Mouse (Mus musculus) heart, embryonic 15.5 days (tissue): ENCODE data around the gene Hspa1a. TPM values are rescaled to one million over a fixed set of nuclear protein-coding genes. Genes with fewer than 3 reads are reported as not detected.

Experiments used
- polyA plus RNA-seq: library from polyadenylated mRNA; unstranded; fragments of >200 nt; fragmentation: Nextera tagmentation; extraction: Ambion mirVana; gene quantifications from 2 replicates; pipeline ENCODE4 v1.2.1, GENCODE M21; 2015

Gene Hspa1a
- polyA plus RNA-seq, 1 experiment from 2014 or later = 3.5 TPM

Other genes starting within 250 kb of the Hspa1a start
- gene C4b, start 228.3 kb downstream of the Hspa1a start, polyA plus RNA-seq = 0.53 and 0.77 TPM in 2 replicates
- 0.93 TPM in 1 of 2 replicates, not detected in the other for gene Cyp21a1, start 167.6 kb downstream of the Hspa1a start, polyA plus RNA-seq
- 19.4 and 23.4 TPM in 2 replicates for gene Stk19, start 135.2 kb downstream of the Hspa1a start, polyA plus RNA-seq
- gene Dxo, start 135.1 kb downstream of the Hspa1a start, polyA plus RNA-seq = 32.0 and 40.8 TPM in 2 replicates
- gene Skiv2l, start 121.9 kb downstream of the Hspa1a start, polyA plus RNA-seq = 23.6 and 35.9 TPM in 2 replicates
- gene Nelfe, start 121.8 kb downstream of the Hspa1a start, polyA plus RNA-seq = 53.3 and 70.9 TPM in 2 replicates
- 1.8 and 4.3 TPM in 2 replicates for gene Cfb, start 109.6 kb downstream of the Hspa1a start, polyA plus RNA-seq
- gene Zbtb12, start 92.7 kb downstream of the Hspa1a start, polyA plus RNA-seq = 1.1 and 1.8 TPM in 2 replicates
- not detected in 2 replicates for gene Gm20547, start 90.1 kb downstream of the Hspa1a start, polyA plus RNA-seq
- gene C2, start 73.9 kb downstream of the Hspa1a start, polyA plus RNA-seq = 2.0 and 3.3 TPM in 2 replicates
- 31.7 and 48.8 TPM in 2 replicates for gene Ehmt2, start 73.7 kb downstream of the Hspa1a start, polyA plus RNA-seq
- gene Slc44a4, start 57.7 kb downstream of the Hspa1a start, polyA plus RNA-seq = 0.08 TPM in 1 of 2 replicates, not detected in the other
- 16.1 and 19.9 TPM in 2 replicates for gene Neu1, start 40.9 kb downstream of the Hspa1a start, polyA plus RNA-seq
- 0.16 and 0.30 TPM in 2 replicates for gene Hspa1b, start 12.9 kb downstream of the Hspa1a start, polyA plus RNA-seq
- not detected in 2 replicates for gene Gm20481, start 2.2 kb downstream of the Hspa1a start, polyA plus RNA-seq
- 2.1 and 2.6 TPM in 2 replicates for gene Hspa1l, start 547 bp upstream of the Hspa1a start, polyA plus RNA-seq
- 116 and 132 TPM in 2 replicates for gene Lsm2, start 9.7 kb upstream of the Hspa1a start, polyA plus RNA-seq
- 43.0 and 89.7 TPM in 2 replicates for gene Vars, start 28.8 kb upstream of the Hspa1a start, polyA plus RNA-seq
- gene Vwa7, start 44.4 kb upstream of the Hspa1a start, polyA plus RNA-seq = 0.24 and 0.31 TPM in 2 replicates
- gene Sapcd1, start 55.9 kb upstream of the Hspa1a start, polyA plus RNA-seq = 1.4 and 2.8 TPM in 2 replicates
- gene Msh5, start 74.6 kb upstream of the Hspa1a start, polyA plus RNA-seq = 2.7 and 3.8 TPM in 2 replicates
- gene Clic1, start 77.8 kb upstream of the Hspa1a start, polyA plus RNA-seq = 307 and 332 TPM in 2 replicates
- 168 and 202 TPM in 2 replicates for gene Ddah2, start 86.9 kb upstream of the Hspa1a start, polyA plus RNA-seq
- 0.14 TPM in 1 of 2 replicates, not detected in the other for gene Ly6g6c, start 93.2 kb upstream of the Hspa1a start, polyA plus RNA-seq
- 0.77 and 0.81 TPM in 2 replicates for gene Mpig6b, start 94.0 kb upstream of the Hspa1a start, polyA plus RNA-seq
- gene Ly6g6e, start 104.7 kb upstream of the Hspa1a start, polyA plus RNA-seq = 0.29 and 0.31 TPM in 2 replicates
- 2.2 and 2.4 TPM in 2 replicates for gene Ly6g6d, start 105.9 kb upstream of the Hspa1a start, polyA plus RNA-seq
- 0.16 and 0.29 TPM in 2 replicates for gene Ly6g6f, start 113.5 kb upstream of the Hspa1a start, polyA plus RNA-seq
- 64.7 and 80.1 TPM in 2 replicates for gene Abhd16a, start 117.1 kb upstream of the Hspa1a start, polyA plus RNA-seq
- 0.41 TPM in 1 of 2 replicates, not detected in the other for gene Ly6g5c, start 136.1 kb upstream of the Hspa1a start, polyA plus RNA-seq
- 0.31 and 0.66 TPM in 2 replicates for gene Ly6g5b, start 143.3 kb upstream of the Hspa1a start, polyA plus RNA-seq
- 10.0 and 13.8 TPM in 2 replicates for gene Gpank1, start 149.3 kb upstream of the Hspa1a start, polyA plus RNA-seq
- 200 and 211 TPM in 2 replicates for gene Csnk2b, start 149.9 kb upstream of the Hspa1a start, polyA plus RNA-seq
- 10.1 and 11.2 TPM in 2 replicates for gene D17H6S53E, start 154.2 kb upstream of the Hspa1a start, polyA plus RNA-seq
- 0.57 and 4.7 TPM in 2 replicates for gene Apom, start 159.9 kb upstream of the Hspa1a start, polyA plus RNA-seq
- gene Bag6, start 163.0 kb upstream of the Hspa1a start, polyA plus RNA-seq = 40.8 and 44.0 TPM in 2 replicates
- 95.1 and 142 TPM in 2 replicates for gene Prrc2a, start 192.7 kb upstream of the Hspa1a start, polyA plus RNA-seq
- 7.5 and 9.6 TPM in 2 replicates for gene Aif1, start 203.9 kb upstream of the Hspa1a start, polyA plus RNA-seq
- 8.1 and 12.2 TPM in 2 replicates for gene Lst1, start 216.3 kb upstream of the Hspa1a start, polyA plus RNA-seq
- 1.5 and 4.8 TPM in 2 replicates for gene Ltb, start 222.3 kb upstream of the Hspa1a start, polyA plus RNA-seq
- gene Tnf, start 229.9 kb upstream of the Hspa1a start, polyA plus RNA-seq = 0.43 TPM in 1 of 2 replicates, not detected in the other
- 0.09 and 0.62 TPM in 2 replicates for gene Lta, start 233.2 kb upstream of the Hspa1a start, polyA plus RNA-seq
- 0.35 and 0.48 TPM in 2 replicates for gene Gm16181, start 248.7 kb upstream of the Hspa1a start, polyA plus RNA-seq